Mouse (Mus musculus): Measurements from ENCODE around the gene Hspa8. TPM values are rescaled to one million over a fixed set of nuclear protein-coding genes. Genes with fewer than 3 reads are reported as not detected.

Hspa8 gene
- 3,615 TPM for polyA plus RNA-seq (2017; shearing (Covaris generic))

GRCm38 (mm10) chr9:40800675-40801612, at the start of gene Hspa8:
Hspa8 (plus strand) TSS chr9:40800984.

Other genes with a start within 250 kb of the Hspa8 start
- gene Gm21915, start 130.4 kb upstream of the Hspa8 start, polyA plus RNA-seq (2017; shearing (Covaris generic)), result not detected
- gene Clmp, start 115.0 kb upstream of the Hspa8 start, polyA plus RNA-seq (2017; shearing (Covaris generic)), result 0.17 TPM
- gene Bsx, start 73.1 kb downstream of the Hspa8 start, polyA plus RNA-seq (2017; shearing (Covaris generic)), result not detected
- not detected for gene Jhy, start 163.1 kb downstream of the Hspa8 start, polyA plus RNA-seq (2017; shearing (Covaris generic))
- gene Crtam, start 203.6 kb downstream of the Hspa8 start, polyA plus RNA-seq (2017; shearing (Covaris generic)), result 4.6 TPM